Mouse (Mus musculus) heart, embryonic 13.5 days (tissue): Measurements from ENCODE around the gene Osmr. TPM values are rescaled to one million over a fixed set of nuclear protein-coding genes. Genes with fewer than 3 reads are reported as not detected.

Source experiments
- ATAC-seq: fragments of 200-750 bp; cut with Nextera tagmentation; 2 replicates; pipeline ENCODE4 v1.8.0; 2017; ENCODE audit warnings: moderate TSS enrichment; ENCODE audit not compliant: insufficient number of reproducible peaks, low FRiP score, low TSS enrichment; ENCODE audit errors: extremely low read depth
- H3K27ac ChIP-seq: fragments of 300-500 bp; sonication (generic); replicated peaks from 2 replicates; pipeline ENCODE4 v1.5.1; 2015; ENCODE audit warnings: moderate library complexity, mild to moderate bottlenecking, inconsistent platforms
- H3K27me3 ChIP-seq: fragments of 300-500 bp; sonication (generic); replicated peaks from 2 replicates; pipeline ENCODE4 v1.6.1; 2015; ENCODE audit warnings: mild to moderate bottlenecking, inconsistent platforms
- H3K36me3 ChIP-seq: fragments of 300-500 bp; sonication (generic); 2 replicates; pipeline ENCODE4 v1.6.1; 2015; ENCODE audit warnings: mild to moderate bottlenecking, inconsistent platforms
- H3K4me1 ChIP-seq: fragments of 300-500 bp; sonication (generic); 2 replicates; pipeline ENCODE4 v1.6.1; 2015; ENCODE audit warnings: inconsistent platforms
- H3K4me2 ChIP-seq: fragments of 300-500 bp; sonication (generic); 2 replicates; pipeline ENCODE4 v1.6.1; 2015; ENCODE audit warnings: inconsistent platforms, mild to moderate bottlenecking, moderate library complexity
- H3K4me3 ChIP-seq: fragments of 300-500 bp; sonication (generic); 2 replicates; pipeline ENCODE4 v1.5.1; 2015; ENCODE audit warnings: moderate library complexity, mild to moderate bottlenecking, inconsistent platforms
- H3K9ac ChIP-seq: fragments of 300-500 bp; sonication (generic); 2 replicates; pipeline ENCODE4 v1.6.1; 2015; ENCODE audit warnings: inconsistent platforms, mild to moderate bottlenecking, moderate library complexity
- H3K9me3 ChIP-seq: fragments of 300-500 bp; sonication (generic); 2 replicates; pipeline ENCODE4 v1.6.1; 2016; ENCODE audit warnings: inconsistent platforms
- WGBS: fragments of 180-500 bp; shearing (Covaris S2); methylation state at CpG from one replicate; pipeline ENCODE4 v1.1.7; 2015; ENCODE audit warnings: mixed read lengths; 5-methylcytosine and 5-hydroxymethylcytosine counted together
- polyA plus RNA-seq: library from polyadenylated mRNA; unstranded; fragments of >200 nt; fragmentation: Nextera tagmentation; extraction: Ambion mirVana; gene quantifications from 2 replicates; pipeline ENCODE4 v1.2.1, GENCODE M21; 2015

Gene Osmr
- polyA plus RNA-seq, result 2.2 and 2.4 TPM in 2 replicates

DNA sequence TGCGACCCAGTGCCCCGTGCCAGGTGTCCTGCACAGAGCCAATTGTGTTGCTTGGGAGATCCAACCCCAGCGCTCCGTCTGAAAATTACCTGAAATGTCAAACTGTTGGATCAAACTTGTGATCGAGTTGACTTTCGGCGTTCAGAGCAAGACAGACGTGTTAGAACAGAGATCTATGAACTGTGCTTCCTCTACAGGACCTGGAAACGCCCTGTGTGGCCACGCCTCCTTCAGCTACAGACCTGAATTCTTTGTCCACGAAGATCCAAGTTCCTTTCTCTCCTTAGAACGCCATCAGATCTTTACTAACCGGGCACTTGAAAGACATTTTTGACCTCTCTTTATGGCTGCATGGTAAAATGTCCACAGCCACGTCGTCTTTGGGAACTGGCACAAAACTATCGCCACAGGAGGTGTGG lies at the start of gene Osmr:
Gene Osmr (minus strand): TSS at position 369 of the 419 bp plus-strand sequence.
- peaks cover 30% of the 10 kb centered on the region for H3K4me1 ChIP-seq
- no peak for ATAC-seq
- H3K27me3 ChIP-seq, result 0 out of 2 replicates have a peak, but pooled peaks cover 5% of the 10 kb centered on the region
- H3K9me3 ChIP-seq, result no peaks in the 10 kb centered on the region
- peak within 1 kb of the TSS; percentile 93 for H3K4me2 ChIP-seq
- 7% methylated on average over 16 of the region's 16 CpGs for WGBS
- peak within 1 kb of the TSS; percentile 69 for H3K4me3 ChIP-seq
- H3K9ac ChIP-seq, result peak within 1 kb of the TSS; percentile 84
- no peak within 1 kb of the TSS for H3K27ac ChIP-seq
- H3K36me3 ChIP-seq, result no peaks in the 10 kb centered on the region

DNA sequence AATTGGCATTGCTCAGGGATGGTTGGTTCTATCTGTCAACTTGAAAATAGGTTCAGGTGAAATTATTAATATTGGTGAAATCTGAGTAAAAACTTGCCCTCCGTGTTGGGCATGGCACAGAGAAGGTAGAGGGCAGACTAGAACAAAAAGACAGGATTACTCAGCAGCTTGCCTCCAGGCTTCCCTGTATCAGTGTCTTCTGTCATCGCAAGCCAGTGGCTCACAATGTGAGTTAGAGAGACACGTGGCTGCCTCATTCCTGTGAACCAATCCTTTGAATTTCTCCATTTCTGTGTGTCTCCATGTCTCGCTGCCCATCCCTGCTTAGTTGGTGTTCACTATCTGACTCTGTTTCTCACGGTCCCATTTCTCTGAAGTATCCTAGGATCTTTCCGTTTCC lies 44.6 kb upstream of the Osmr start:
- Histone ChIP-seq H3K4me2 (no peak overlapping the region), H3K9me3 (peaks cover 5% of the 10 kb centered on the region; the same call in 1 of the 2 replicates), H3K36me3 (no peaks in the 10 kb centered on the region), H3K4me1 (peaks cover 6% of the 10 kb centered on the region), H3K27me3 (peaks cover 8% of the 10 kb centered on the region; the same call in 1 of the 2 replicates), H3K9ac (no peak overlapping the region), H3K4me3 (no peak overlapping the region), H3K27ac (no peak overlapping the region)
- no peak for ATAC-seq
- WGBS, result 49% methylated on average over 6 of the region's 6 CpGs

DNA sequence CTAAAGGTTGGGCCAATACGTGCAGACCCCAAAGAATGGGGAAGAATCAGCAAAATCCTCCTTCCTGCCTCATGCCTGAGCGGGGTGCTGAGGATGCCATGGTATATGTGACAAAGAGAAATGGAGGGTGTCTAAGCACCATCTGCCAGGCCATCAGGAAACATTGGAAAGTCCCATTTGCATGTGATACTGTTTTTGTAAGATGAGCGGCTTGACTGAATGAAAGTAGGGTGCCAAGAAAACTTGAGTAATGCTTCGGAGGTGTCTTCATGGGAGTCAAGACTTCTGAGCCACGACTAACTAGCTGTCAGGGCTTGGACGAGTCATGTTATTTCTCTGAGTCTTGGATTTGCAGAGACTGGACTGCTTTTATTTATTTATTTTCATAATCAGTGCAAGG lies 39.4 kb upstream of the Osmr start:
- H3K36me3 ChIP-seq, result no peaks in the 10 kb centered on the region
- 83% methylated on average over 6 of the region's 6 CpGs for WGBS

GRCm38 (mm10) chr15:6909669-6910068 lies 34.9 kb upstream of the Osmr start:
- WGBS, result 1% methylated on average over 11 of the region's 11 CpGs
- Histone ChIP-seq H3K27ac (no peak overlapping the region), H3K4me1 (peaks cover 34% of the 10 kb centered on the region), H3K9me3 (no peaks in the 10 kb centered on the region), H3K36me3 (no peaks in the 10 kb centered on the region), H3K4me3 (0 out of 2 replicates have a peak overlapping the region, but pooled peaks have one; percentile 5), H3K9ac (no peak overlapping the region), H3K27me3 (peaks cover 25% of the 10 kb centered on the region), H3K4me2 (peak overlapping the region; percentile 46)
- no peak; the same call in 1 of the 2 replicates for ATAC-seq

More for the DNA sequence above, 39.4 kb upstream of the Osmr start:
- no peak overlapping the region for H3K9ac ChIP-seq
- no peak overlapping the region for H3K4me2 ChIP-seq
- H3K4me1 ChIP-seq, result peaks cover 17% of the 10 kb centered on the region
- H3K27ac ChIP-seq, result no peak overlapping the region
- H3K4me3 ChIP-seq, result no peak overlapping the region
- ATAC-seq, result no peak
- H3K27me3 ChIP-seq, result peaks cover 3% of the 10 kb centered on the region; the same call in 1 of the 2 replicates
- H3K9me3 ChIP-seq, result peaks cover 5% of the 10 kb centered on the region; the same call in 1 of the 2 replicates

GRCm38 (mm10) chr15:6909084-6909483 lies 34.3 kb upstream of the Osmr start:
- H3K9ac ChIP-seq, result peak overlapping the region; percentile 47; the same call in 1 of the 2 replicates
- H3K4me2 ChIP-seq, result peak overlapping the region; percentile 46
- 41% methylated on average over 14 of the region's 14 CpGs for WGBS
- peaks cover 34% of the 10 kb centered on the region for H3K4me1 ChIP-seq
- H3K27me3 ChIP-seq, result peaks cover 25% of the 10 kb centered on the region
- H3K36me3 ChIP-seq, result no peaks in the 10 kb centered on the region
- H3K4me3 ChIP-seq, result 0 out of 2 replicates have a peak overlapping the region, but pooled peaks have one; percentile 15
- H3K27ac ChIP-seq, result no peak overlapping the region
- ATAC-seq, result no peak
- H3K9me3 ChIP-seq, result no peaks in the 10 kb centered on the region

GRCm38 (mm10) chr15:6908601-6909000 lies 33.8 kb upstream of the Osmr start:
- peaks cover 34% of the 10 kb centered on the region for H3K4me1 ChIP-seq
- WGBS, result 49% methylated on average over 5 of the region's 5 CpGs
- no peak overlapping the region for H3K9ac ChIP-seq
- no peak overlapping the region for H3K4me3 ChIP-seq
- H3K9me3 ChIP-seq, result no peaks in the 10 kb centered on the region
- peaks cover 25% of the 10 kb centered on the region for H3K27me3 ChIP-seq
- no peaks in the 10 kb centered on the region for H3K36me3 ChIP-seq
- no peak overlapping the region for H3K27ac ChIP-seq
- no peak for ATAC-seq
- H3K4me2 ChIP-seq, result no peak overlapping the region

DNA sequence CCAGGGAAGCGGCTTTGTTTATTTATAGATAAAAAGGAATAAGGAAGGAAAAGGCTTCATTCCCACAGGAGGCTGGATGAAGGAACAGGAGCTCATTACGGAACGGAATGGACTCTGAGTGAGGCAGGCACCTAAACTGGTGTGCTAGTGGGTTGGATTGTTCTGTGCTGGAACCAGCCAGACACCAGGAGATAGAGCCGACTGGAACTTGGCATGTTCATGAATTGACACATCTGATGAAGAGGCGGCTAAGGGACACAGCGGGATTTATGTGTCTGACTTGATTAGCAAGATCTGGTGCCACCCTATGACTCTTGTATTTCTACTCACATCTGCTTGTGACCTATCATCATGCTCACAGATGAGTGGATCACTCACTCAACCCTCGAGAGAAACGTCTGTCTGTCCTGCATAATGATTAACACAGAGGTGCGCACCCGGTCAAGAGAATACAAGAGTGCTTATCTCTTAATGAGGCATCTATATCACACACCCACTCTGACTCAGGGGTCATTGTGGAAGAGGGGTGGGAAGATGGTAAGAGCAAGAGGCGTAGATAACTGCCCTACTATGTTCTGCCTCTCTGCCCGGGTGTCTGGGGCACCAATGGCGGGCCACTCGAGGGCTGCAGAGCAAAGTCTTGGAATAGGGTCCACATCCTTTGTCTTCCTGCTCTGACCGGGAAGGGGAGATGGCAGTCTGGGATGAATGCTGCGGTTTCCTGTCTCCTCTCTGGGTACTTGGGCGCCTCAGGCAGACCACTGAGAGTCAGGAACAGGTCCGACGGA lies 31.7 kb upstream of the Osmr start:
- H3K9me3 ChIP-seq, result no peaks in the 10 kb centered on the region
- no peaks in the 10 kb centered on the region for H3K36me3 ChIP-seq
- no peak for ATAC-seq
- H3K9ac ChIP-seq, result no peak overlapping the region
- 57% methylated on average over 19 of the region's 19 CpGs for WGBS
- peaks cover 23% of the 10 kb centered on the region for H3K27me3 ChIP-seq
- H3K4me2 ChIP-seq, result no peak overlapping the region
- H3K27ac ChIP-seq, result no peak overlapping the region
- H3K4me3 ChIP-seq, result no peak overlapping the region
- H3K4me1 ChIP-seq, result peaks cover 30% of the 10 kb centered on the region

DNA sequence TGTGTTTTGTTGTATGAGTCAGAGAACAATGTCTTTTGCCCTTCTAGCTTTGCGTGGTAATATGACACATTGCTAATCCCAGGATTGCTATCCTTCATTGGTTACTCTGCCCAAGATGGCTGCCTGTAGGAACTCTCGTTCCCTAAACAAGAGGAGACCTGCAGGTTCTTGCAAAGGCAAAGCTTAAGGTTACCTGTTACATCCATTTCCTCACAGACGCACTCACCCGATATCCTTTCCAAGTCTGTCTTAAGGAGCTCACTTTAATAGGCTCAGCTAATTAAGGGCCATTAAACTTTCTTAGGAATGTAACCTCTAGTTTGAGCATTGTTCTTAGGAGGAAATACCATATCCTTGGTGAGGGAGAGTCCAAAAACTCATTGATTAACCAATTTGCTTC lies 31.0 kb upstream of the Osmr start:
- ATAC-seq, result no peak
- Histone ChIP-seq H3K9me3 (no peaks in the 10 kb centered on the region), H3K4me3 (no peak overlapping the region), H3K27ac (no peak overlapping the region), H3K36me3 (no peaks in the 10 kb centered on the region), H3K27me3 (peaks cover 22% of the 10 kb centered on the region), H3K4me2 (no peak overlapping the region), H3K9ac (no peak overlapping the region), H3K4me1 (peaks cover 30% of the 10 kb centered on the region)
- 80% methylated on average over 4 of the region's 4 CpGs for WGBS

DNA sequence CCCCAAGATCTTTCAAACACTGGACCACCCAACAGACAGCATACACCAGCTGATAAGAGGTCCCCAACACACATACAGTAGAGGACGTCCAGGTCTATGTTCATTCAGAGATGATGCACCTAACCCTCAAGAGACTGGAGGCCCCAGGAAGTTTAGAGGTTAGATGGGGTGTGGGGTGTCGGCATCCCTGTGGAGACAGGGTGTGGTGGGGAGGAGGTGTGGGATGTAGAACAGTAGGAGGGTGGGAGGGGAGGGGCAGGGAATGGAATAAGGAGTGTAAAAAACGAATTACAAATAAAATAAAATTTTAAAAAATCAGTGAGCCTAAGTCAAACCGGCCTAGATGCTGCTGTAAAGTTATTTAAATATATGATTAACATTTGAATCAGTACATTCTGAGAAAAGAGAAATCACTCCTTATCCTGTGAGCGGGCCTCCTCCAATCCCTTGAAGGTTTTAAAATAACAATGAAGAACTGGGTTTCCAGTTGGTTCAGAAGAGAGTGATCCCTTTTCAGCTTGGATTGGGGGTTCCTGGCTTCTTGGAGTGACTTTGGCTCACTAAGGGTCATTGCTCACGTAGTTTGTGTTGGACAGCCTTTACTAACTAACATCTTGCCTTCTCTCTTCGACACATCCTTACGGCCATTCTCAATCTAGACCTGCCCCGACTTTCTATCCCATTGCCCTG lies 28.7 kb upstream of the Osmr start:
- no peaks in the 10 kb centered on the region for H3K36me3 ChIP-seq
- peaks cover 11% of the 10 kb centered on the region for H3K4me1 ChIP-seq
- no peaks in the 10 kb centered on the region for H3K9me3 ChIP-seq
- WGBS, result 59% methylated on average over 9 of the region's 9 CpGs
- no peak overlapping the region for H3K4me3 ChIP-seq
- H3K4me2 ChIP-seq, result no peak overlapping the region
- no peak overlapping the region for H3K9ac ChIP-seq
- no peak overlapping the region for H3K27ac ChIP-seq
- ATAC-seq, result no peak
- H3K27me3 ChIP-seq, result peaks cover 17% of the 10 kb centered on the region

DNA sequence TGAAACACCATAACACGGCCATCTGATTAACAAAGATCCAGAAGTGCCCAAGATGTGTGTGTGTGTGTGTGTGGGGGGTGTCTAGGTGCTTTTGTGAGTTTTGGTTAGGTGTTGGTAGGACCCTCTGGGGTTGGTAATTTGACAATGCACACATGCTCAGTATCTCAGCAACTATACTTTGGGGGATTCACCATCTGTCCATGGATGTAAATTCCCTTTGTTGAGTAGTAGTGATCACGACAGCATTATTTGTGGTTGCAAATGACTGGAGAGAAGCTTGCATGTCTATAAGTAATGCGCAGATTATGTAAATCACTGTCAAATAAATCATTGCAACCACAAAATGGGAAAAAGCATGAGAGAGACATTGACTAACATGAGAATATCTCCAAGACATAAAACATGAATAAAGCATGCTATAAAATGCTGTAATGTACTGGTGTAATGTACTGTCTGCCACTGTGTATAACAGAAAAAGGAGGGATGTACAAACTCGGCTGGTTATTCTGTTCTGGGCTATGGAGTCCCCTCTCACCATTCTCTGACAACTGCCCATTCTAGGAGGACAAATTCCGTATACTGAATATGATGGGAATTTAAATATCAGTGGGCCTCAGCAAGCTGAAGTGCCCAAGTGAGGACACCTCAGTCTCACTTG lies 27.3 kb upstream of the Osmr start:
- Histone ChIP-seq H3K4me2 (no peak overlapping the region), H3K9me3 (no peaks in the 10 kb centered on the region), H3K36me3 (no peaks in the 10 kb centered on the region), H3K27me3 (peaks cover 6% of the 10 kb centered on the region; the same call in 1 of the 2 replicates), H3K4me3 (no peak overlapping the region), H3K27ac (no peak overlapping the region), H3K4me1 (peaks cover 11% of the 10 kb centered on the region), H3K9ac (no peak overlapping the region)
- ATAC-seq, result no peak
- 67% methylated on average over 5 of the region's 5 CpGs for WGBS

GRCm38 (mm10) chr15:6901236-6901635 lies 26.5 kb upstream of the Osmr start:
- no peak overlapping the region for H3K27ac ChIP-seq
- H3K4me1 ChIP-seq, result peaks cover 4% of the 10 kb centered on the region
- H3K9me3 ChIP-seq, result no peaks in the 10 kb centered on the region
- H3K4me2 ChIP-seq, result no peak overlapping the region
- H3K4me3 ChIP-seq, result no peak overlapping the region
- no peaks in the 10 kb centered on the region for H3K27me3 ChIP-seq
- WGBS, result 68% methylated on average over 6 of the region's 6 CpGs
- no peak for ATAC-seq
- no peak overlapping the region for H3K9ac ChIP-seq
- no peaks in the 10 kb centered on the region for H3K36me3 ChIP-seq
